Mouse (Mus musculus) midbrain, embryonic 16.5 days (tissue): ENCODE results near the gene Tmem245. TPM values are rescaled to one million over a fixed set of nuclear protein-coding genes. Genes with fewer than 3 reads are reported as not detected.

Source experiments
- ATAC-seq: fragments of 200-750 bp; cut with Nextera tagmentation; 2 replicates; pipeline ENCODE4 v1.8.0; 2017; ENCODE audit warnings: moderate TSS enrichment
- H3K27ac ChIP-seq: fragments of 300-500 bp; sonication (generic); 2 replicates; pipeline ENCODE4 v1.5.1; 2014; ENCODE audit warnings: mild to moderate bottlenecking, low read length, mixed read lengths
- H3K27me3 ChIP-seq: fragments of 300-500 bp; sonication (generic); 2 replicates; pipeline ENCODE4 v1.6.1; 2014; ENCODE audit warnings: low read depth, low read length, mixed read lengths; ENCODE audit not compliant: control insufficient read depth, insufficient read depth
- H3K36me3 ChIP-seq: fragments of 300-500 bp; sonication (generic); 2 replicates; pipeline ENCODE4 v1.6.1; 2014; ENCODE audit warnings: mild to moderate bottlenecking, low read length, moderate library complexity, mixed read lengths; ENCODE audit not compliant: control insufficient read depth, insufficient read depth
- H3K4me1 ChIP-seq: fragments of 300-500 bp; sonication (generic); 2 replicates; pipeline ENCODE4 v1.6.1; 2014; ENCODE audit warnings: mild to moderate bottlenecking, low read length, mixed read lengths; ENCODE audit not compliant: control insufficient read depth, insufficient read depth
- H3K4me2 ChIP-seq: fragments of 300-500 bp; sonication (generic); 2 replicates; pipeline ENCODE4 v1.6.1; 2014; ENCODE audit warnings: mild to moderate bottlenecking, low read length, mixed read lengths
- H3K4me3 ChIP-seq: fragments of 300-500 bp; sonication (generic); 2 replicates; pipeline ENCODE4 v1.5.1; 2014; ENCODE audit warnings: low read depth, mild to moderate bottlenecking, low read length, moderate library complexity, mixed read lengths
- H3K9ac ChIP-seq: fragments of 300-500 bp; sonication (generic); 2 replicates; pipeline ENCODE4 v1.6.1; 2014; ENCODE audit warnings: low read depth, low read length, mixed read lengths
- H3K9me3 ChIP-seq: fragments of 300-500 bp; sonication (generic); replicated peaks from 2 replicates; pipeline ENCODE4 v1.6.1; 2014; ENCODE audit warnings: mild to moderate bottlenecking, low read length, mixed read lengths; ENCODE audit not compliant: control insufficient read depth, poor library complexity, severe bottlenecking
- WGBS: fragments of 180-500 bp; shearing (Covaris S2); extraction: QIAGEN DNeasy Blood & Tissue Kit; methylation state at CpG from one replicate; pipeline ENCODE4 v1.1.7; 2014; 5-methylcytosine and 5-hydroxymethylcytosine counted together
- polyA plus RNA-seq: library from polyadenylated mRNA; unstranded; fragments of >200 nt; fragmentation: Nextera tagmentation; extraction: Ambion mirVana; gene quantifications from 2 replicates; pipeline ENCODE4 v1.2.1, GENCODE M21; 2015

Tmem245 gene
- polyA plus RNA-seq, 1 experiment from 2014 or later = 7.6 TPM

GRCm38 (mm10) chr4:56957518-56957917 is 10.3 kb upstream of the Tmem245 start:
- no peak overlapping the region for H3K27ac ChIP-seq
- H3K4me2 ChIP-seq = no peak overlapping the region
- no peak overlapping the region for H3K9ac ChIP-seq
- H3K4me1 ChIP-seq = no peaks in the 10 kb centered on the region
- H3K27me3 ChIP-seq = no peaks in the 10 kb centered on the region
- no peak for ATAC-seq
- H3K9me3 ChIP-seq = no peaks in the 10 kb centered on the region
- H3K36me3 ChIP-seq = peaks cover 15% of the 10 kb centered on the region
- H3K4me3 ChIP-seq = no peak overlapping the region
- WGBS = 72% methylated on average over 9 of the region's 9 CpGs

GRCm38 (mm10) chr4:56953235-56953634 is 6.0 kb upstream of the Tmem245 start:
- no peak for ATAC-seq
- no peaks in the 10 kb centered on the region for H3K4me1 ChIP-seq
- WGBS = 77% methylated on average over 6 of the region's 6 CpGs
- H3K36me3 ChIP-seq = no peaks in the 10 kb centered on the region
- H3K9me3 ChIP-seq = no peaks in the 10 kb centered on the region
- H3K27me3 ChIP-seq = no peaks in the 10 kb centered on the region
- no peak overlapping the region for H3K4me3 ChIP-seq
- no peak overlapping the region for H3K27ac ChIP-seq
- no peak overlapping the region for H3K4me2 ChIP-seq
- no peak overlapping the region for H3K9ac ChIP-seq

- no peak overlapping the region for H3K27ac ChIP-seq
- H3K9me3 ChIP-seq = no peaks in the 10 kb centered on the region
- H3K36me3 ChIP-seq = no peaks in the 10 kb centered on the region
- no peak overlapping the region for H3K4me2 ChIP-seq
- H3K9ac ChIP-seq = no peak overlapping the region
- no peaks in the 10 kb centered on the region for H3K27me3 ChIP-seq
- 83% methylated on average over 3 of the region's 3 CpGs for WGBS
- H3K4me1 ChIP-seq = peaks cover 5% of the 10 kb centered on the region; the same call in 1 of the 2 replicates
- H3K4me3 ChIP-seq = no peak overlapping the region
- ATAC-seq = no peak
Observed at GRCm38 (mm10) chr4:56951701-56952100, 4.5 kb upstream of the Tmem245 start.

GRCm38 (mm10) chr4:56949494-56949893 is 2.3 kb upstream of the Tmem245 start:
- Histone ChIP-seq H3K4me1 (peaks cover 22% of the 10 kb centered on the region), H3K4me3 (no peak overlapping the region), H3K36me3 (no peaks in the 10 kb centered on the region), H3K9ac (no peak overlapping the region), H3K4me2 (no peak overlapping the region), H3K27ac (no peak overlapping the region), H3K27me3 (no peaks in the 10 kb centered on the region), H3K9me3 (no peaks in the 10 kb centered on the region)
- ATAC-seq = no peak
- WGBS = 64% methylated on average over 6 of the region's 6 CpGs

GRCm38 (mm10) chr4:56946180-56946579 is 1.1 kb downstream of the Tmem245 start:
- Histone ChIP-seq H3K9me3 (no peaks in the 10 kb centered on the region), H3K36me3 (no peaks in the 10 kb centered on the region), H3K4me3 (peak overlapping the region; percentile 88), H3K4me2 (peak overlapping the region; percentile 92), H3K27ac (no peak overlapping the region), H3K27me3 (no peaks in the 10 kb centered on the region), H3K9ac (peak overlapping the region; percentile 84), H3K4me1 (peaks cover 29% of the 10 kb centered on the region)
- no peak for ATAC-seq
- 2% methylated on average over 14 of the region's 14 CpGs for WGBS

- Histone ChIP-seq H3K9me3 (no peaks in the 10 kb centered on the region), H3K4me3 (no peak overlapping the region), H3K4me1 (peaks cover 29% of the 10 kb centered on the region), H3K27me3 (no peaks in the 10 kb centered on the region), H3K36me3 (no peaks in the 10 kb centered on the region), H3K27ac (no peak overlapping the region), H3K4me2 (no peak overlapping the region), H3K9ac (no peak overlapping the region)
- ATAC-seq = no peak
- WGBS = 55% methylated on average over 4 of the region's 4 CpGs
Observed at GRCm38 (mm10) chr4:56944286-56944685, 3.0 kb downstream of the Tmem245 start.

GRCm38 (mm10) chr4:56943258-56943657 is 4.0 kb downstream of the Tmem245 start:
- 35% methylated on average over 1 of the region's 1 CpGs for WGBS
- Histone ChIP-seq H3K27ac (no peak overlapping the region), H3K9me3 (no peaks in the 10 kb centered on the region), H3K36me3 (no peaks in the 10 kb centered on the region), H3K4me3 (no peak overlapping the region), H3K27me3 (no peaks in the 10 kb centered on the region), H3K4me2 (no peak overlapping the region), H3K9ac (no peak overlapping the region), H3K4me1 (peaks cover 29% of the 10 kb centered on the region)
- no peak for ATAC-seq

- Histone ChIP-seq H3K36me3 (no peaks in the 10 kb centered on the region), H3K27ac (no peak overlapping the region), H3K27me3 (no peaks in the 10 kb centered on the region), H3K4me3 (no peak overlapping the region), H3K9ac (no peak overlapping the region), H3K9me3 (no peaks in the 10 kb centered on the region), H3K4me1 (peaks cover 25% of the 10 kb centered on the region), H3K4me2 (no peak overlapping the region)
- ATAC-seq = no peak
- WGBS = 61% methylated on average over 1 of the region's 1 CpGs
Observed at GRCm38 (mm10) chr4:56942567-56942966, 4.7 kb downstream of the Tmem245 start.

GRCm38 (mm10) chr4:56941481-56941880 is 5.8 kb downstream of the Tmem245 start:
- Histone ChIP-seq H3K9ac (no peak overlapping the region), H3K9me3 (no peaks in the 10 kb centered on the region), H3K4me2 (no peak overlapping the region), H3K27ac (no peak overlapping the region), H3K4me1 (peaks cover 23% of the 10 kb centered on the region), H3K27me3 (no peaks in the 10 kb centered on the region), H3K4me3 (no peak overlapping the region), H3K36me3 (no peaks in the 10 kb centered on the region)
- ATAC-seq = no peak
- 28% methylated on average over 4 of the region's 4 CpGs for WGBS
